Mouse (Mus musculus) T-cell, adult 2 months (primary cell): ENCODE measurements around the gene Zfp316.
A peak's percentile ranks its signal among the peaks of the same experiment; 100 is the strongest.

ENCODE experiments used
- DNase-seq: peaks from one replicate; pipeline ENCODE4 v3.0.0; 2022; ENCODE audit warnings: low spot score

The Zfp316 gene

DNA sequence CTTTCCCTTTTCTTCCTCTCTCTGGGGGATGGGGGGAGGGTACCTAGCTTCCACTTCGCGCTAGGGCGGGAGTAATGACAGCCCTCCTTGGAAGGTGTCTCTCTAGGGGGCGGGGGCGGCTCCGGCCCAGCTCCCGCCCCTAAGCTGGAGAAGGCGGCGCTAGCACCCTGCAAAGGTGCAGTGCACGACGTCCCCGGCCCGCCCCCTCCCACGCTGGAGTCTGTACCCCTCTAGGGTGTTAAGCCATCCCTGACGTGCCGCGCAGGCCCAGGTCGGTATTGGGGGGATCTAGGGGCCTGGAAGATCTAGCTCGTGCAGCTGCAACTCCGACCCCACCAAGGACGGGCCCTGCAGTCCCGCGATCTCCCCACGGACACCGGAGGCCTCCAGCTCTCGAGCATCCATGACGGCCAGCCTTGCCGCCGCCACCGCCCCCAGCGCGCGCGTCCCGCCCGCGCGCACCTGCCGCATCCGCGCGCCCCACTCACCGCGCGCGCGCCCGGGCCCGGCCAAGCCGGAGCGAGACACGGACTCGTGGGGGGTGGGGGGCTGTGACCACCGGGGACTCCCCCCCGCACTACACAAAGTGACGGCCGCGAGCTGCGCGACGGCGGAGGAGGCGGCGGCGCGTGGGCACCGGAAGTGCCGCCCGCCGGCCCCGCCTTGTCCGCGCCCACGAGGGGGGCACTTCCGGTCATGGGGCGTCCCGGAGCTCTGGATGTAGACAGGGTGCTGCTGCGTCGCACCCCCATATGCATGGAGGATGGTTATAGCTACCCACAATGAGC is at the start of gene Zfp316:
Zfp316 (minus strand) TSS at position 660 of the 788 bp plus-strand sequence.
- DNase-seq, result peak; percentile 24

GRCm38 (mm10) chr5:143317288-143317610 is 47.4 kb upstream of the Zfp316 start:
- DNase-seq, result no peak

- no peak for DNase-seq
Observed at GRCm38 (mm10) chr5:143316605-143317287, 46.9 kb upstream of the Zfp316 start.

DNA sequence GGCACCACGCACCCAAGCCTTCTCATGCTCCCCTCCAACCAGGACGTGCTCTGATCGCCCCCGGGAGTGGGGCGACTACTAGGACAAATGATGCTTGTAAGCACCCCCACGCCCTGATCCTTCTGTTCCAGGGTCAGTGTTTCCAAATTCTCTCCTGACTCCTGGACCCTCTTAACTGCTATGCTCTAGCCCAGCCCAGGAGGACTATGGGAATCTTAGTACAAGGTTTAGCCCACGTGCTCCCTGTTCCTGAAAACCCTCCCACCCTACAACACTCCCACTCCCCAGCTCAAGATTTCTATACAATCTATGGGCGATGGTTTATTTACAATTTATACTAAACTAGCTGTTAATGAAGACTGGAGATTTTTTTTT is 45.7 kb upstream of the Zfp316 start:
- DNase-seq, result no peak

DNA sequence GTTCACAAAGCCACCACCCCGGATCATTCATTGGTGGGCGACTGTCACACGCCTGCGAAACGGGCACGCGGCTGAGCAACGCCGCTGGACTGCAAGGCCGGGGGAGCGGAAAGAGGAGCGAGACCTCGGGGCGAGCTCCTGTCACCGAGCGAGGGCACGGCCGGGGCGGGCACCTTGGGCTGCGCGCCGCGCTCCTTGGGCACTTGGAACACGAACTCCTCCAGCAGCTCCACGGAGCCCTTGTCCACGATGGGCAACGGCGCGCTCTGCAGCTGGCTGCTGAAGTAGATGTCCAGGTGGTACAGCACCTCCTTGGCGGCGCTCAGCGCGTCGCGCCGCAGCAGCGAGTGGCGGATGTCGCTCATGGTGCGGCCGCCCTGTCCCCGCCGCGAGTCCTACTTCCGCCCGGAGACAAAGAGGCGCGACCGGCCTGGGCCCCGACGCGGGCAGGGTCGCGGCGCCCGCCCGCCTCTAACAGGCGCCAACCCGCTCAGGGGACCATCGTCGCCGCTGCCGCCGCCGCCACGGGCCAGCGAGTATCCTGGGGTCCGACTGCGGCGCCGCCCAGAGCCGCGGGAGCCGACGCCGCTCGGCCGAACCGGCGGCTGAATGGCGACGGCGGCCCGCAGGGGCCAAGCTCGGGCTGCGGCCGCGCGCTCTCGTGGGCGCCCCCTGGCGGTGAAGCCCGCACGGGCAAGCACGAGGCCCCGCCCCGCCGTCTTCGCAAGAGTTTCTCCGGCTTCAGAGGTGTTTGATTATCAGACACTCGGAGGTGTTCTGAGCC is 45.1 kb upstream of the Zfp316 start, which contains the start of gene E130309D02Rik:
E130309D02Rik (minus strand) TSS at position 631 of the 784 bp plus-strand sequence.
- peak; percentile 91 for DNase-seq

GRCm38 (mm10) chr5:143314183-143314729 is 44.4 kb upstream of the Zfp316 start:
- DNase-seq, result no peak

- DNase-seq, result peak; percentile 75
Observed at GRCm38 (mm10) chr5:143311886-143312285, 42.1 kb upstream of the Zfp316 start.

DNA sequence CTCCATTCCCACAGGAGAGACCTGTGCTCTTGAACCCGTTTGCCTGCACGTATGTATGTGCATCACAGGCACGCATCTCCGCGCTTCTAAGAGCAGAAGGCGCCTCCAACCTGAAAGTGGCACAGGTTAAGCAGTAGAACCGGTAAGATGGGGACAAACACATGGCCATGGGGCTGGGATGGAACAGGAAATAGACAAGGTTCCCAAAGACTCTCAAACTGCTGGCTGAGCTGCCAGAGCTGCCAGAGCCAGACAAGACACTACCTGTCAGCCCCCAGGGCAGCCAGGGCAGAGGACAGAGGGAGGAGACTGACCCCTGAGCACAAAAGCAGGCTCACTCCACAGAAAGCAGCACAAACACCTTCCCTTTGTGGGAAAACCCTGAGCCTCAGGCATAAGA is 40.1 kb upstream of the Zfp316 start:
- DNase-seq, result no peak

DNA sequence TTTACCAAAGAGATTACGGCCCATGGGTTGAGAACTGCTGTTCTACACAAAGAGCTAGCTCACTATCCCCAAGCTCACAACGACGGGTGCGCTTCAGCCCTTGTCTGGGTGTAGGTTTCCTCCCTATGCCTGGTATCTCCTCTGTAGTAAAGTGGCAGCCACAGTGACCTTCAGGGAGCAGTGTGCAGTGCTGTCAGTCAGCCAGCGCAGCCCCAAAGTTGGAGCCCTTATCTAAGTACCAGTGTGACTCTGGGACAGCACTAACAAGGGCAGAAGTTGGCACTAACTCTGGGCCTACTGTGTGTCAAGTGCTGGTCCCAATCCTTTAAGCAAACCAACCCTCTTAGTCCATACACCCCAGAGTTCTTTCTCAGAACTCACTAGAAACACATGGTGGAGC is 39.0 kb upstream of the Zfp316 start:
- no peak for DNase-seq

- no peak for DNase-seq
Observed at GRCm38 (mm10) chr5:143304251-143304650, 34.4 kb upstream of the Zfp316 start.

DNA sequence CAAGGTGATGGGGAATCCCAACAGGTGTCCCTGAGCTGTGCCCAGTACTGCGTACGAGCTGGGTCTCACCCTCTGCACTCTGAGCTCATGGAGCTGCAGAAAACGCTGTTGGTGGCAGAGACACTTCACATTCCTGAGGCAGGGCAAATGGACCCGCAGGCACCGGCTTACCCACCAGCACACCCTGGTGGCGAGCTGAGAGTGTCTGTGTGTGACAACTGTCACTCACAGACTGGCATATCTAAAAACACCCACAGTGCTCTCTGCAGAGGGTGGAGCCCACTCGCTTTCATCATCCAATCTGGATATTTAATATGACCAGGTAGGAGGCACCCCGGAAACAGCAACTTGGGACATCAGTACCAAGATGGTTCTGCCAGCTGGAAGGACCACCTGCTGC is 31.5 kb upstream of the Zfp316 start:
- no peak for DNase-seq

DNA sequence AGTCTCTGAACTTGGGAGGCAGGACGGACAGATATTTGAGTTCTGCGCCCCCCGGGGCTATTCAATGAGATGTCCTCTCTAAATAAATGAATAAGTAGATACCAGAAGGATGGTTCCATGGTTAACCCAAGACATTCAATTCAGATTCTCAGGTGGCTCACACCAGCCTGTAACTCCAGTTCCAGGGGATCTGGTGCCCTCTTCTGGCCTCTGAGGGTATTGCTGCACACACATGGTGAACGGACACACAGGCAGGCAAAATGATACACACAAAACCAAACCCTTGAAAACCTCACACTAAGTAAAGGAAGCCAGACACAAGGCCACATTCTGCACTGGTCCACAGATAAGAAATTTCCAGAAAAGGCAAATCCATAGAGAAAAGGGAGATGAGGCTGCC is 29.9 kb upstream of the Zfp316 start:
- peak; percentile 31 for DNase-seq

DNA sequence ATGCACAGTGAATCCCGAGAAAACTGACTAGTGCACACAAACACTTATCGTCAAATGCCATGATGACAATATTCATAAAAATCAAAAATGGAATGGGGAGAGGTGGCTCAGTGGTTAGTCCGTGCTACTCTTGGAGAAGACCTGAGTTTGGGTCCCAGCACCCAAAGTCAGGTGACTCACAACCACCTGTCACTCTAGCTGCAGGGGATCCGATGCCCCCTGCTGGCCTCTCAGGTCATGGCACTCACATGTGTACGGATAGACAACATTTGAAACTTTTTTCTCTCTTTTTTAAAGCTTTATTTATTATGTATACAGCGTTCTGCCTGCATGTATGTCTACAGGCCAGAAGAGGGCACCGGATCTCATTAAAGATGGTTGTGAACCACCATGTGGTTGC is 28.6 kb upstream of the Zfp316 start:
- no peak for DNase-seq

GRCm38 (mm10) chr5:143297986-143298385 is 28.2 kb upstream of the Zfp316 start:
- DNase-seq, result no peak

- no peak for DNase-seq
Observed at GRCm38 (mm10) chr5:143295330-143295729, 25.5 kb upstream of the Zfp316 start.

DNA sequence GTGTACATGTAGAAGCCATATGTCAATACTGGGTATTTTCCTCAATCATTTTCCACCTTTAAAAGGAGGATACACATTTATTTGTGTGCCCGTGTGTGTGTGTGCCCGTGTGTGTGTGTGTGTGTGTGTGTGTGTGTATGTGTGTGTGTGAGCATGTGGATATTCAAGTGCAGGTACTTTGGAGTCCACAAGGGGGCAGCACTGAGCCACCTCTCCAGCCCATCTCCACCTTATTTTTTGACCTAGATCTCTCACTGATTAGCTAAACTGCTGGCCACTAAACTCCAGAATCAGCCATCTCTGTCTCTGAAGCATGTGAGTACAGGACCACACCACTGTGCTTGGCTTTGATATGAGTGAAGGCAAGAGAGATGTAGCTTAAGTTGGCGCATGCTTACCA is 25.0 kb upstream of the Zfp316 start:
- DNase-seq, result no peak

DNA sequence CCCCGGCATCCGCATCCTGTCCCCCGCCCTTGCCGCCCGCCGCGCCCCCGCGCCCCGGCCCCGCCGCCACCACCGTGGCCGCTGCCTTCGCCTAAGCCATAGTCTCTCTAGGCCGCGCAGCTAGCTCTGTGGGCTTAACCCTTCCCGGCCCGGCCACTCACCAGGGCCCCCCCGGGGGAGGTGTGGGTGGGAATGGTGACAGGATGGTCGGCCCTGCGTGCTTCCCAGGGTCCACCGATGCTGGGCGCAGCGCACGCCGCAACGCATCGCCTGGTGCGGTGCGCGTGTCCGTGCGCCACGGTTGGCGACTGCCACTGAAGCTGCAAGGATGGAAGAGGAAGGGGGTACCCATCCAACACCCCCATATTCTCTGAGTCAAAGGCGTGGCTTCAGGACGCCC is 23.6 kb upstream of the Zfp316 start, which contains the start of gene Zfp853:
Zfp853 (minus strand) TSS at position 220 of the 400 bp plus-strand sequence.
- DNase-seq, result no peak

DNA sequence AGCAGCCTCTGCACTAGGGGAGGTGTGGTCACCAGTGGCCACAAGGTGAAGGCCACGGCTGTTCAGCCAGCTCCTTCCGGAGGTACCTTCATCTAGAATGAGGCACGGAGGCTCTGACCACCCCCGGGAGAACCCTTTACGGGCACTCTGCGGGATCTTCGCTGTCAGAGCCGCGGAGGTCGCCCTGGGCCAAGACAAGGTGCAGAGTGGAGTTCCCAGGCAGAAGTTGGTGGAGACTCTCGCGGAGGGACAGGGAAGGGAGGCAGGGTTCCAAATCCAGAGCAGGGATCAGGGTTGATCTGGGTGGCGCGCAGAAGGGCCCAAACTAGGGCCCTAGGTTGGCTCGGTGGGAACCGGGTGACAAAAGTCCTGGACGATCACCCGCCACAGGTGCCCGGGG is 23.1 kb upstream of the Zfp316 start:
- DNase-seq, result no peak

- DNase-seq, result no peak
Observed at GRCm38 (mm10) chr5:143289299-143289698, 19.5 kb upstream of the Zfp316 start.

DNA sequence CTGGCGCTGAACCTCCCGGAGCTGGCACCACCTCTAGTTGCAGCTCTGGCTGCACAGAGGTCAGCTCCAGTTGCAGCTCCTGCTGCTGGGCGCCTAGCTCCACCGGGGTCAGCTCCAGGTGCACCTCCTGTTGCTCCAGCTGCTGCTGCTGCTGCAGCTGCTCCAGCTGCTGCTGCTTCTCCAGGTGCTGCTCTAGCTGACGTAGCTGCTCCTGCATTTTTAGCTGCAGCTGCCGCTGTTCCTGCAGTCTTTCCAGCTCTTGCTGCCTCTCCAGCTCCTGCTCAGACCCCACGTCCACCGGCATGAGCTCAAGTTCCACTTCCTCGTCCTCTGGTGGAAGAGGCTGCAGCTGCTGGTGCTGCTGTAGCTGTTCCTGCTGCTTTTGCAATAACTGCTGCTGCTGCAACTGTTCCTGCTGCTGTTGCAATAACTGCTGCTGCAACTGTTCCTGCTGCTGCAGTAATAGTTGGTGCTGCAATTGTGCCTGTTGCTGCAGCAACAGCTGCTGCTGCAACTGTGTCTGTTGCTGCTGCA is 18.6 kb upstream of the Zfp316 start:
- DNase-seq, result no peak

GRCm38 (mm10) chr5:143287774-143288328 is 18.0 kb upstream of the Zfp316 start:
- peak; percentile 23 for DNase-seq

DNA sequence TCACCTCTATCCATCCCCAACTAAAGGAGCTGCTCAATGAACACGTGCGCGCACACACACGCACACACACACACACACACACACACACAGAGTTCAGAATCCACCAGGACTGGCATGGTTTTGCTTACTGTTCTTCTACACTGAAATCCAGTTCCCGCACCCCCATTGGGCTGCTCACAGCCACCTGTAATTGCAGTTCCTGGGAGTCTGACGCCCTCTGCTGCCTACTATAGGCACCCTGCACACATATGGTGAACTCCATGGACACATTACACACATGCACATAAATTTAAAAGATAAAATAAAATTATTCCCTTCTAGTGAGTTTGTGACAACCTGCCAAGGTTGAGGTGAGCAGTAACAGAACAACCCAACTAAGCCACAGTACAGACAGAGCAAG is 14.9 kb upstream of the Zfp316 start:
- no peak for DNase-seq
